Mouse (Mus musculus) cerebellum, postnatal 36 days (tissue): ENCODE data around the gene Gm4969.
A peak's percentile ranks its signal among the peaks of the same experiment; 100 is the strongest.

Experiments
- DNase-seq, 2 experiments: peaks; one replicate each; pipeline ENCODE4 v3.0.0; 2021 to 2022; ENCODE audit warnings: mixed read lengths in 2 of 2

Gene Gm4969

DNA sequence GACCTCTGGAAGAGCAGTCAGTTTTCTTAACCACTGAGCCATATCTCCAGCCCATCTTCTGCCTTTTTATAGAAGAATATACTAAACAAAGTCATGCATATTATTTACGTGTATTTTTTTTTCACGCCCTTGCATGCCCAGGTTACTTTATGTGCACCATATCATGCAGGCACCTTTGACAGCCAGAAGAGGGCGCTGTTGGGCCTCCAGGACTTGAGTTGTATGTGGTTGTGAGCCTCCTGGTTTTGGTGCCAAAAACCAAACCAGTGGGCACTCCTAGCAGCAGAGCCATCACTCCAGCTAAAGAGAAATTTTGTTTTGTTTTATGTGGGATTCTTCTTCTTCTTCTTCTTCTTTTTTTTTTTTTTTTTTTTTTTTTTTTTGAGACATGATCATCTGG is 48.7 kb downstream of the Gm4969 start:
- no peak for DNase-seq

DNA sequence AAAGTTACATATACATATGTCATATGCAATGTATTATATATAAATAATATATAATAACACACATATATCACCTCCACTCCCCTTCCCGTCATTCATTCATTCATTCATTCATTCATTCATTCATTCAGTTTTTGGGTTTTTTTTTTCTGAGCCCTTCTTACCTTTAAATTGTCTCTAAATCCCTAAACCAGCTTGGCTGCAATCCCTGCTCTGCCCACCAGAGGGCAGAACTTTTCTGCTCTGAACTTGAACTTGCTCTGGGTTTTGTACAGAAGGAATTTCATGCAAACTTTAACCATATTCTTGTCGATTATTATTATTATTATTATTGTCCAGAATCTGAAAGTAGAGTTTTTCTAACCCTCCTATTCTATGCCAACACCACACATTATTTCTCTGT is 49.5 kb downstream of the Gm4969 start:
- peak; percentile 69 to 75 for DNase-seq

DNA sequence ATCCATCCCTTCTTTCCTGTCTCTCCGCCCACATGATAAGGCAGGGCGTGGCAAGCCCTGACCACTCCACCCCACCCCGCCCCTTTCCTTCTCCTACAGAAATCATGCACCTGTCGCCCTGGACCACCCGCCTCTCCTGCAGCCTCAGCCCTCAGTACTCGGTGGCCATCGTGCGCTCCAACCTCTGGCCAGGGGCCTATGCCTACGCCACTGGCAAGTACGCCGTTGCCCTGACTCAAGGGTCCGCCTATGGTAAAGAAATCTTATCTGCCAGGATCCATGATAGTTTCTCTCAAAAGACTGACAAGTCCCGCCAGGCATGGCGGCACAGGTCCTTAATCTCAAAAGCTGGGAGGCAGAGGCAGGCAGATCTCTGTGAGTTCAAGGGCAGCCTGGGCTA is 50.2 kb downstream of the Gm4969 start:
- no peak for DNase-seq

DNA sequence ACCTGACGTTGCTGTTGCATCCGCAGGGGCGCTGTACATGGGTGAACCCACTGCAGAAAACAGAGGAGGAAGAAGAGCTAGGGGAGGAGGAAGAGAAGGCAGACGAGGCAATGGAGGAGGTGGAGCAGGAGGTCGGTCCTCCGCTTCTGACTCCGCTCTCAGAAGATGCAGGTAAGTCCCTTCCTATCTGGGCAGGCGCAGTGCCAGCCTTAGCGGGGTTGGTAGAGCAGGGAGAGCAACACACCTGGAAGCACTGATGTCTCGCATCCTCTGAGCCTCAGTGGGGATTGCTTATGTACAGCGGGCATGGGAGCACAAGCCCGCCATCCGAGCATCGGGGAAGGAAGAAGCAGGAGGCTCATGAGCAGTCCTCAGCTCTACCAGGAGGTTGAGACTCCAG is 51.1 kb downstream of the Gm4969 start:
- no peak for DNase-seq

DNA sequence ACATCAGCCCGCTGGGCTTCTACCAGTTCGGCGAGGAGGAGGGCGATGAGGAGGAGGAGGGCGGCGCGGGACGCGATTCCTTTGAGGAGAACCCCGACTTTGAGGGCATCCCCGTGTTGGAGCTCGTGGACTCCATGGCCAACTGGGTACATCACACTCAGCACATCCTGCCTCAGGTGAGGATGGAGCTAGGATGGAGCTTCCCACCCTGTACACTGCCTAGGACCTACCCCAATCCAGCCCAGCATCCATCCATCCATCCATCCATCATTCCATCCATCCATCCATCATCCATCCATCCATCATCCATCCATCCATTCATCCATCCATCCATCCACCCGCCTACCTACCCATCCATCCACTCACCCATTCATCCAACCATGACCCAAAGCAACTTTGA is 52.3 kb downstream of the Gm4969 start:
- no peak for DNase-seq

DNA sequence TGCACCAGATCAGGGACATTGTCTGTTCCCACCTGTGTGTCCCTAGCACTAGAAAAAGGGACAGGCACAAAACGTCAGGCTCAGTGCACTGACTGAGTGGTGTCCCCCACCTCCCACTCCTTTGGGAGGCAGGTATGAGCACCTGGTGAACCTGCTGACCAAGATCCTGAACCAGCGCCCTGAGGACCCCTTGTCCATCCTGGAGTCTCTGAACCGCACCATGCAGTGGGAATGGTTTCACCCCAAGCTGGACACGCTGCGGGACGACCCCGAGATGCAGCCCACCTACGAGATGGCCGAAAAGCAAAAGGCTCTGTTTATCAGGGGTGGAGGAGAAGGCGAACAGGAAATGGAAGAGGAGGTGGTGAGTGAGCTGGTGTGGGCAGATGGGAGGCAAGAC is 60.8 kb downstream of the Gm4969 start:
- no peak for DNase-seq

DNA sequence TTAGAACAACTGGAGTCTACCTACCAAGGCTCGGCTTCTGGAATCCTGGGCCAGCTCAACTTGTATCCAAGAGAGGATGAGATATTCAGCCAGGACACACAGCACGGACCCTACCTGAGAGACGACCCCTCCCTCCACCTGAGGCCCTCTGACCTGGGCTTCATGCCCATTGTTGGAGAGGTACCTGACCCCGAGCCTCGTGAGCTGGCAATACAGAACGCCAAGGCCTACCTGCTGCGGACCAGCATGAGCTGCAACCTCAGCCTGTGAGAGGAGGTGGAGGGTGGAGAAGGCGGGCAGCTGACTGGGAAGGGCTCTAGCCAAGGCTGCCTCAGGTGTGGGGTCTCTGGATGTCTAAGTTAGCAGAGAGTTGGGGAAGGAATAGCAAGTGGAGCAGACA is 63.1 kb downstream of the Gm4969 start:
- DNase-seq, result no peak

DNA sequence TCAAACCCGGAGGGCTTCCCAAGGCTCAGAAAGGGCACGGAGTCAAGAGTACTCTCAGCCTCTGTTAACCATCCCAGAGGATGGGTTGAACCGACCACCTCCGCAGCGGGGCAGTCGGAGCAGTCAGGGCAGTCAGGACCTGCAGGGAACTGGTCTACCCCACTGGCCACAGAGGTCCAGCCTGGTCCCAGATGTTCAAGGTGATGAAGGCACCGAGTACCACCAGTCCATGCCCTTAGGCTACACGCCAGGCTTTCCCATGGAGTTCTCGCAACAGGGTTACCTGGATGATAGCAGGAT is 63.4 kb downstream of the Gm4969 start:
- DNase-seq, result no peak

DNA sequence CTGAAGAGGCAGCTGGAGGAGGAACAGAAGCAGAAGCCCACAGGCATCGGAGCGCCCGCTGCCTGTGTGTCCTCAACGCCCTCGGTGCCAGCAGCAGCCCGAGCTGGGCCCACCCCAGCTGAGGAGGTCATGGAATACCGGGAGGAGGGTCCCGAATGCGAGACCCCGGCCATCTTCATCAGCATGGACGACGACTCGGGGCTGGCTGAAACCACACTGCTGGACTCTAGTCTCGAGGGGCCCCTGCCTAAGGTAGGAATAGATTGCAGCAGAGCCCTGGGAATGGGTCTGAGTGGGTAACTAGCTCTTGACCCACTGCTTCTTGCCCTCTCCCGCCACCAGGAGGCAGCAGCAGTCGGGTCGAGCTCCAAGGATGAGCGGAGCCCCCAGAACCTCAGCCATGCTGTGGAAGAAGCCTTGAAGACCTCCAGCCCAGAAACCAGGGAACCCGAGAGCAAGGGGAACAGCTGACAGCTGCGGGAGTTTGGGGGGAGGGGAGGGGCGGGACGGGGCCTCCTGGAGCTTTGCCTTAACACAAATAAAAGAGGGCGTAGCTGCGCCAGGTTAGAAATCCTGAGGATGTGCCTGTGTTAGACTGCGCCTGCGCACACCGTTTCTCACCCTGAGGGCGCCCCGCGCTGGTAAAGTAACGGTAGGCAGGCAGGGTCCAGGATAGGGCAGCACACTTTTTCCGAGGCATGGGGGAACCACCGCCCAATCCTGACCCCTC is 64.0 kb downstream of the Gm4969 start, which contains the start of gene Rsph6a:
Gene Rsph6a (plus strand): TSS at position 644 of the 730 bp plus-strand sequence.
- DNase-seq, result peak; percentile 29 to 50

DNA sequence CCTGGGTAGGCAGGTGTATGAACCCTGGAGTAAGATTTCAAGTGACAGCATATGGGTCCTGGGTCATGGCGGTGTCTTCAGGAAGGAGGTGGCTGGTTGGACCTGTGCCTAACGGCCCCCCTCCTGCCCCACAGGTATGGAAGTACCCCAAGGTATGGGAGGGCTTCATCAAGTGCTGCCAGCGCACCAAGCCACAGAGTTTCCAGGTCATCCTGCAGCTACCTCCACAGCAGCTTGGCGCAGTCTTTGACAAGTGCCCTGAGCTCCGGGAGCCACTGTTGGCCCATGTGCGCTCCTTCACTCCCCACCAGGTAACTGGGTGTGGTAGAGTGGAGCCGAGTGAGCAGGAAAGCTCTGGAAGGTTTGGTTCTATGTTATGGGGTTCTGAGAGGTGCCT is 65.0 kb downstream of the Gm4969 start:
- no peak for DNase-seq

DNA sequence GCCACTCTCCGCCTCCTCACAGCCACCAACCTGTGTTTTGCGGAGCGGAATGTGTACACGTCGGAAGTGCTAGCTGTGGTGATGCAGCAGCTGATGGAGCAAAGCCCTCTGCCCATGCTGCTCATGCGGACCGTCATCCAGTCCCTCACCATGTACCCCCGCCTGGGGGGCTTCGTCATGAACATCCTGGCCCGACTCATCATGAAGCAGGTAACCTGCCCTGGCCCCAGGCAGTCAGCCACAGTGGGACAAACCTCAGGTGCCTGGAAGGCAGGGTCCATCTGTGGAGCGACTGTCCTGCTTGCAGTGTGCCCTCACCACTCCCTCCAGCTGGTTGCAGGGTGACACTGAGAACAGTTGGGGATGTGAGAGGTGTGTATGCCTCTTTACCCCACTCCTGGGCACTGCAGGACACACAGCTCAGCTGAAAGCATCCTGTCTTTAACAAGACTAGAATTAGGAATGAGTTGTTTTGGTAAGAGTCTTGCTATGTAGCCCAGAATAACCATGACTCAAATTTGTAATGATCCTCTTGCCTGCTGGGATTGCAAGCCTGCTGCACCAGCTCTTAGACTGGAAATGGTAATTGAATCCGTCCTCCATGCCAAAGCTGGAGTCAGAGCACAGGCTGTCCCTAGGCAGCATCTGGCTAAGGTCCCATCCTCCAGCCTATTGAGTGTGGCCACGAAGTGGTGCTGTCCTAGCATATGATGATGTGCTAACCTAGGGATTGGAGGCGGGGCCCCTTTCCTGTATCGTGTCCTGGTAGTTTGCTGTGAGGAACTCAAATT is 65.6 kb downstream of the Gm4969 start:
- DNase-seq, result no peak

DNA sequence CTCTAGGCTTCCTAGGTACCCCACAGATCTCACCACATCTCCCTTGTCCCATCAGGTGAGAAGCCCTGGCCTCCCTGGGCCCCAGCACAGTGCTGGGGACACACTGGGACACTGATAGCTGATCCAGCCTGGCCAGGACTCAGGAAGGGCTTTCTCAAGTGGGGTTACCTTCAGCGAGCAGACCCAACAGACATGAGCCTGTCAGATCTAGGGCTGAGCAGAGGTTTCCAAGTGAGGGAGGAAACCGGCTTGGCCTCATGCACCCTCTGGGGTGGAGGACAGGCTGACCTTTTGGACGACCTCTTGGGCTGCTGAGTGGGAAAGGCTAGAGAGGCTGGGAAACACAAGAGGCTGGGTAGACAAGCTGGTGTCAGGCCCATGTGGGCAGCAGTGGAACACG is 67.0 kb downstream of the Gm4969 start:
- DNase-seq, result no peak

DNA sequence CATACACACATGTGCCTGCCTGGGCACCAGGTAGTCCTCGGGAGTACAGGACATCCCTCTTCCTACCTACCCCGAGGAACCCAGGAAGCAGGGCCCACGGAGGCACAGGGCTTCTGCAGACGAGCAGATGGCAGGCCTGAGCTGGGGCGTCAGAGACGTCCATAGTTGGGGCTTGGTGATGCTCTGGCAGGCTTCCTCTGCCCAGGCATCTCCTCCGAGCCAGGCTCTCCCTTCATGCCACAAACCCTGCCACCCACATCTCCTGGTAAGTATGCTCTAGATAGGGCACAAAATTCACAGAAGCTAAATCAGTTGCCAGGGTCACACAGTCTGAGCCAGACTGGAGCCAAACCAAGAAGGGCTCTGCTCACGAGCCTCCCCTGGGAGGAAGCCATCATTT is 68.0 kb downstream of the Gm4969 start:
- DNase-seq, result no peak

DNA sequence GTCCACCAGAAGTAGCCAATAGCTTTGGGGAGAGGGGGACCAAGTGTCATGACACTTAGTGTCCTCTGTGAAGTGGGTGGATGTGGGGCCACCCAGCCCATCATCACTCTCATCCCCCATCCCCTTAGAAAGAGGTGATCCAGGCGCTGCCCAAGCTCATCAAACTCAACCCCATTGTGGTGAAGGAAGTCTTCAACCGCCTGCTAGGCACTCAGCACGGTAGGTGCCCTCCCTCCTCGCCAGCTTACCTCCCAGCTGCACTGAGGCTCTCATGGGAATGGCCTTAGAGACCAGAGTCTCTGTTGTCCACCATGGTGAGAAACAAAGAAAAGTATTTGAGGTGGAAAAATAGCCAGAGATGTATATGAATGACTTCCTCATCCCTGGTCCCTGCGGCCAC is 68.9 kb downstream of the Gm4969 start:
- no peak for DNase-seq
